Mouse (Mus musculus) cortical plate, adult 2 months (tissue): ENCODE measurements around the gene Adam11. TPM values are rescaled to one million over a fixed set of nuclear protein-coding genes. Genes with fewer than 3 reads are reported as not detected.
A peak's percentile ranks its signal among the peaks of the same experiment; 100 is the strongest.
"Not testable (repeated sequence)": the region's sequence is repeated elsewhere in the genome, so short reads cannot be mapped to it uniquely, and the experiment has no call there.

Experiments
- H3K27ac ChIP-seq: fragments of 200-500 bp; 2 replicates; pipeline ENCODE4 v1.5.1; 2012; ENCODE audit warnings: low read length, control low read depth, inconsistent platforms; ENCODE audit not compliant: insufficient read depth
- H3K4me1 ChIP-seq: fragments of 200-500 bp; 2 replicates; pipeline ENCODE4 v1.6.1; 2011; ENCODE audit warnings: low read length; ENCODE audit not compliant: control insufficient read depth, insufficient read depth
- H3K4me3 ChIP-seq: fragments of 200-500 bp; 2 replicates; pipeline ENCODE4 v1.5.1; 2011; ENCODE audit warnings: mild to moderate bottlenecking, low read length, control low read depth; ENCODE audit not compliant: insufficient read depth
- CTCF ChIP-seq: fragments of 200-500 bp; IDR thresholded peaks from 2 replicates; pipeline ENCODE4 v1.5.1; 2011; ENCODE audit warnings: mild to moderate bottlenecking, control low read depth, low read length; ENCODE audit not compliant: insufficient read depth; ENCODE audit errors: extremely low read depth
- POLR2A ChIP-seq: fragments of 200-500 bp; IDR thresholded peaks from 2 replicates; pipeline ENCODE4 v1.6.1; 2011; ENCODE audit warnings: mild to moderate bottlenecking, low read length, control low read depth; ENCODE audit not compliant: insufficient read depth; ENCODE audit errors: extremely low read depth
- polyA plus RNA-seq: library from polyadenylated mRNA; depleted of rRNA; stranded (reverse); fragments of >200 nt; gene quantifications from 2 replicates; pipeline ENCODE4 v1.2.3, GENCODE M21; 2012; rRNA removed

Gene Adam11
- polyA plus RNA-seq: 101 and 118 TPM in 2 replicates

GRCm38 (mm10) chr11:102761309-102762210 lies at the start of gene Adam11:
Gene Adam11 (plus strand): TSS chr11:102761439.
- peak within 1 kb of the TSS; percentile 83 for H3K4me3 ChIP-seq
- peaks cover 1% of the 10 kb centered on the region; the same call in 1 of the 2 replicates for H3K4me1 ChIP-seq
- H3K27ac ChIP-seq: peak within 1 kb of the TSS; percentile 93
- TF ChIP-seq CTCF (no peak), POLR2A (no peak)

DNA sequence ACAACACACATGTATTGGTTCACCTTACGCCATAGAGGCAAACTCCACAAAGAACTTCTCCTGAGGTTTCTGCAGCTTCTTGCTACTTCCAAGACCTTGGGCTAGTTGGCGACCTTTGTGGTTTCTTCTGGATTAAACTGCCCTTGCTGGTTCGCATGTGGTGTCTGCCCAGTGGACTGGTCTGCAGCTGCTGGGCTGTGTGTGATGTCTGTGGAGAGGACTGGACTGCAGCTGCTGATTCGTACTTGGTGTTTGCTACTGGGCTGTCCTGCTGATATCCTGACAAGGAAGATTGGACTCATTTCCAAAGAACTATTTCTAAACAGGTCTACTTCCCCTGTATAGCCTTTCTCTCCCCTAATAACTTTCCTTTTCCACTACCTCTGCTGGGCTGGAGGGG lies 48.8 kb upstream of the Adam11 start:
- H3K27ac ChIP-seq: no peak overlapping the region
- TF ChIP-seq POLR2A (no peak), CTCF (no peak)

GRCm38 (mm10) chr11:102714578-102714977 lies 46.7 kb upstream of the Adam11 start:
- not testable (repeated sequence) for H3K4me1 ChIP-seq, H3K4me3 ChIP-seq, H3K27ac ChIP-seq

More for the DNA sequence above, 48.8 kb upstream of the Adam11 start:
- Histone ChIP-seq H3K4me3 (no peak overlapping the region), H3K4me1 (no peaks in the 10 kb centered on the region; the same call in 1 of the 2 replicates)

DNA sequence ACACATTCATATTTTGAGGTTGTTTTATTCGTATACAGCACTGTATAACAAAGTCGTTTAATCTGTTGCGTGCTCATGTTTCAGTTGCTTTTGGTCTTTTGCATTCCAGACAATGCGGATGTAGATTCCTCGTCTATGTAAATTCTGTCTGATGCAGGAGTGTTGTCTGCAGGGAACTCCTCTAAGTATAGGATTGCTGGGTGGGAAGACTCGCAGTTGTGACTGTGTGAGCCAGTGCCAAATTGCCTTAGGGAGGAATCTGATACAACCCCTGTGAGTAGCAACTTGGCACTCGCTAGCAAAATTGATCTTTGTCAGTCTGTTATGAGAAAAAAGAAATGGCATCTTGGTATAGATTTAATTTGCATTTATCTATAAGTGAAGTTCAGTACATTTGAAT lies 45.1 kb upstream of the Adam11 start:
- TF ChIP-seq POLR2A: no peak
- TF ChIP-seq CTCF: no peak
- Histone ChIP-seq H3K27ac (no peak overlapping the region), H3K4me3 (no peak overlapping the region), H3K4me1 (no peaks in the 10 kb centered on the region; the same call in 1 of the 2 replicates)

DNA sequence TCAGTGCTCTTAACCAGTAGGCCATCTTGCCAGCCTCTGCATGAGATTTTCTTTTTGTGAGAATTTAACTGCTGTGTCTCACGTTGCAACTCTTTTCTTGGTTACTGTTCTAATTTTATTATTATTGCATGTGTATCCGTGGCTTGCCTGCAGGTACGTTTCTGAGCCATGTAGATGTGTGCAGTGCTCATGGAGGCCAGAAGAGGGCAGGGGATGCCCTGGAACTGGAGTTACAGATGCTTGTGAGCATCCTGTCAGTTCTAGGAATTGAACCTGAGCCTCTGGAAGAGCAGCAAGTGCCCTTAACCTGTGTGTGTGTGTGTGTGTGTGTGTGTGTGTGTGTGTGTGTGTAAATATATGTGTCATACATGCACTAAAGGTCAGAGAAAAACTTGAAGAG lies 35.7 kb upstream of the Adam11 start:
- Histone ChIP-seq H3K4me1 (no peaks in the 10 kb centered on the region), H3K4me3 (no peak overlapping the region), H3K27ac (no peak overlapping the region)
- peak; percentile 39 for TF ChIP-seq CTCF
- TF ChIP-seq POLR2A: no peak

DNA sequence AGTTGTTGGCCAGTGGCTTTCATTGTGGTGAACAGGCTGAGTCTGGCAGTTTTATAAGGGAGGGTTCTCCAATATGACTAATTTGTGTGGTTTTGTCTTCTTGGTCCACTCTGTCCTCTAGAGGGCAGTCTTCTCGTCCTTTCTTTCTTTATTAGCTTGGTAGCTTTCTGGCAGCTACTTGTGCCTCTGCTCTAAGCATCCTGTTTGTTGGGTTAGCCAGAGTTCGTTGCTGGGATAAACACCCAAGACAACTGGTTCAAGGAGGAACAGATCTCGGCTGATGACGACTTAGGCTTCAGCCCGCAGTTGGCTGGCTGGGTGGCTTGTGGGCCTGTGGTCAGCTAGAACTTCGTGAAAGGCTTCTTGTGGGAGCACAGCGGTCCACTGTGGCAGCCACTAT lies 32.6 kb upstream of the Adam11 start:
- H3K27ac ChIP-seq: no peak overlapping the region
- H3K4me1 ChIP-seq: no peaks in the 10 kb centered on the region
- TF ChIP-seq CTCF (peak; percentile 36; the same call in 1 of the 2 replicates), POLR2A (no peak)
- no peak overlapping the region for H3K4me3 ChIP-seq

GRCm38 (mm10) chr11:102729835-102730234 lies 31.4 kb upstream of the Adam11 start:
- no peak overlapping the region for H3K4me3 ChIP-seq
- TF ChIP-seq POLR2A: no peak
- TF ChIP-seq CTCF: no peak
- no peaks in the 10 kb centered on the region for H3K4me1 ChIP-seq
- no peak overlapping the region for H3K27ac ChIP-seq

DNA sequence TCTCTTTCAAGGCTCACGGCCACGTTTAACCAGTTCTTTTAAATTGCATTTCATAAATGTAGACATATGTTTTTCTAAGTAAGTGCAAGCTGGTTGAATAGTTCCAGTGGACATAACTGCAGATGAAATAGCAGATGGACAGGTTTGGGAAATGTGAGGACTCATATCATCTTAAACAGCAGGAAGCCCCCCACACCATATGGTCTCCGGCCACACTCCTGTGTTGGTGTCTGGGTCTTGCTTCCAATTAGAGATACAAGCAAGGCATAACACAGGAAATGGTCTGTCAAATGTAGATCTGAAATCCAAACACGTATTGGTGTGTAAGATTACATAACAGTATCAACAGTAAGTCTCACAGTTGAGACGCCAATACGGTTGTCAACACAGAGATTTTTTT lies 29.9 kb upstream of the Adam11 start:
- Histone ChIP-seq H3K27ac (no peak overlapping the region), H3K4me1 (no peaks in the 10 kb centered on the region), H3K4me3 (no peak overlapping the region)
- TF ChIP-seq CTCF: no peak
- TF ChIP-seq POLR2A: no peak

DNA sequence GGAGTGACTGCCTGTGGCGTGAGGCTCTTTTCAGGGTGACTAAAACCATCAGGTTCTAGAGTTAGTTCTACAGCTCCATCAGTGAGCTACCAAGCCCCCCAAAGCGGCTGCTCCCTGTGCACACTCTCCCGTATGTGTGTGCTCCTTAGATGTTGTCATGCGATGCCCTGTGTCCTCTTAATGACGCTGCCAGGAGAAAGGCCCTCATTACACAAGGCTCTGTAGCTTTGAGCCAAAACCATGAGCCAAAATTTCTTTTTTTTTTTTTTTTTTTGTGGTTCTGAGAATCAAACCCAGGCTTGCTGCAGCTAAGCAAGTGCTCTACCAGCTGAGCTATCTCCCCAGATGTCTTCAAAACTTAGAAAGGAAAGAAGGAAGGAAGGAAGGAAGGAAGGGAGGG lies 28.1 kb upstream of the Adam11 start:
- H3K27ac ChIP-seq: no peak overlapping the region
- no peak overlapping the region for H3K4me3 ChIP-seq
- no peak for TF ChIP-seq POLR2A
- TF ChIP-seq CTCF: no peak
- H3K4me1 ChIP-seq: no peaks in the 10 kb centered on the region

DNA sequence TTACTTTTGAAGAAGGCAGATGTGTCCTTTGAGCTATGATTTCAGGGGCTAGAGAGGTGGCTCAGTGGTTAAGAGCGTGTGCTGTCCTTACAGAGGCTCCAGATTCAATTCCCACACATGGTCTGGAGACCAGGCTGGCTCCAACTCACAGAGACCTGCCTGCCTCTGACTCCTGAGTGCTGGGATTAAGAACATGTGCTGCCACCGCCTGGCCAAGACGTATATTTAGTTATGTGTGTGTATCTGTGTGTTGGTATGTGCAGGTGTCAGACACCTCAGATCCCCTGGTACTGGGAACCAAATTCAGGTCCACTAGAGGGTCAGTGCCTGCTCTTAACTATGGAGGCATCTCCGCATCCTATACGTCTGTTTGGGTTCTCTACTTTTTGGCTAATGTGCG lies 26.3 kb upstream of the Adam11 start:
- H3K27ac ChIP-seq: no peak overlapping the region
- no peak for TF ChIP-seq CTCF
- TF ChIP-seq POLR2A: no peak
- no peak overlapping the region for H3K4me3 ChIP-seq
- H3K4me1 ChIP-seq: peaks cover 2% of the 10 kb centered on the region; the same call in 1 of the 2 replicates
